Mouse (Mus musculus) urinary bladder, postnatal 25 days (tissue): ENCODE data around the gene Itgb2.
A peak's percentile ranks its signal among the peaks of the same experiment; 100 is the strongest.

ENCODE experiments used
- DNase-seq: peaks from one replicate; pipeline ENCODE4 v3.0.0; 2022; ENCODE audit warnings: low spot score

Gene Itgb2

GRCm38 (mm10) chr10:77530140-77530539 is at the start of gene Itgb2:
Gene Itgb2 (plus strand): TSS chr10:77530252.
- no peak for DNase-seq

- DNase-seq: no peak
These were observed 48.2 kb upstream of the Itgb2 start for GRCm38 (mm10) chr10:77481814-77482213.

- peak; percentile 36 for DNase-seq
These were observed 45.7 kb upstream of the Itgb2 start for GRCm38 (mm10) chr10:77484205-77484935.

GRCm38 (mm10) chr10:77485786-77486185 is 44.3 kb upstream of the Itgb2 start:
- DNase-seq: no peak

- no peak for DNase-seq
These were observed 41.9 kb upstream of the Itgb2 start for GRCm38 (mm10) chr10:77488168-77488567.

GRCm38 (mm10) chr10:77491585-77491984 is 38.5 kb upstream of the Itgb2 start:
- no peak for DNase-seq

GRCm38 (mm10) chr10:77492885-77493284 is 37.2 kb upstream of the Itgb2 start:
- DNase-seq: no peak

- no peak for DNase-seq
These were observed 32.9 kb upstream of the Itgb2 start for GRCm38 (mm10) chr10:77497185-77497584.

- no peak for DNase-seq
These were observed 31.8 kb upstream of the Itgb2 start for GRCm38 (mm10) chr10:77498254-77498653.

GRCm38 (mm10) chr10:77500636-77501035 is 29.4 kb upstream of the Itgb2 start:
- DNase-seq: no peak

GRCm38 (mm10) chr10:77502967-77503922 is 26.8 kb upstream of the Itgb2 start:
- DNase-seq: no peak

GRCm38 (mm10) chr10:77504143-77504542 is 25.9 kb upstream of the Itgb2 start:
- no peak for DNase-seq

GRCm38 (mm10) chr10:77506526-77506925 is 23.5 kb upstream of the Itgb2 start:
- no peak for DNase-seq

GRCm38 (mm10) chr10:77506961-77507577 is 23.0 kb upstream of the Itgb2 start:
- no peak for DNase-seq

- DNase-seq: no peak
These were observed 22.3 kb upstream of the Itgb2 start for GRCm38 (mm10) chr10:77507779-77508178.

GRCm38 (mm10) chr10:77508744-77509143 is 21.3 kb upstream of the Itgb2 start:
- no peak for DNase-seq

- peak; percentile 84 for DNase-seq
These were observed 20.5 kb upstream of the Itgb2 start for GRCm38 (mm10) chr10:77509403-77510187.

GRCm38 (mm10) chr10:77510225-77510982 is 19.6 kb upstream of the Itgb2 start:
- no peak for DNase-seq

- peak; percentile 95 for DNase-seq
These were observed 14.4 kb upstream of the Itgb2 start, which contains the start of gene Fam207a for GRCm38 (mm10) chr10:77515385-77516348. Gene Fam207a (minus strand): TSS chr10:77515785.
